Mouse (Mus musculus) erythroblast, embryonic 14.5 days (primary cell): ENCODE results near the gene Spata5.

Source experiments
- GATA1 ChIP-seq: IDR thresholded peaks from 2 replicates; pipeline ENCODE4 v1.6.1; 2012; ENCODE audit warnings: low read length, inconsistent platforms, mixed read lengths
- TAL1 ChIP-seq: IDR thresholded peaks from 3 replicates; pipeline ENCODE4 v1.6.1; 2012; ENCODE audit warnings: low read length, inconsistent platforms, mixed read lengths

- TF ChIP-seq GATA1 (no peak), TAL1 (no peak)
Observed at GRCm38 (mm10) chr3:37568780-37569179, 149.1 kb downstream of the Spata5 start.
